Mouse (Mus musculus) ES-E14 (cell line): Measurements from ENCODE around the gene Vmn2r73.

Source experiments
- CHD2 ChIP-seq: IDR thresholded peaks from 2 replicates; pipeline ENCODE4 v1.6.1; 2014; ENCODE audit warnings: mild to moderate bottlenecking, low read depth, low read length, inconsistent platforms
- HCFC1 ChIP-seq: IDR thresholded peaks from 2 replicates; pipeline ENCODE4 v1.6.1; 2012; ENCODE audit warnings: low read length, inconsistent platforms, borderline replicate concordance; ENCODE audit not compliant: insufficient read depth
- MAFK ChIP-seq: IDR thresholded peaks from 2 replicates; pipeline ENCODE4 v1.6.1; 2014; ENCODE audit warnings: mild to moderate bottlenecking, low read depth, low read length, inconsistent platforms; ENCODE audit not compliant: insufficient read depth
- ZNF384 ChIP-seq: IDR thresholded peaks from 2 replicates; pipeline ENCODE4 v1.6.1; 2012; ENCODE audit warnings: low read depth, low read length, inconsistent platforms

DNA sequence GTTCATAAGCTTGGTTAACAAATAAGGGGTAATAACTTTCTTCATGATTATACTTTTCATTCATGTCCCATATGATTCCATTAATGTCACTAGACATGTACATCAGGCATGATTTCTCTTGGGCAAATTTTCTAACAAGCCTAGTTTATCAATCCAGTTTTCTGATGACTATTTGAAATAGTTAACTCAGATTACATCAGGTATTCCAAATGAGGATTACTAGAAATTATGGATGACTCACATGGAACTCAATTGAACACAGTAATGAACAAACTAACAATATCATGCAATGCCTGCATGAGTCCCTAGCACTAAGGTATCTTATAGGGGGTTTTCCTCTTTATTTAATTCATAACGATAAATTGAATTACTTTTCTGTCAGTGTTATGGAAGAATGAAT lies at the start of gene Vmn2r73:
- no peak for TF ChIP-seq CHD2
- TF ChIP-seq HCFC1, result no peak
- no peak for TF ChIP-seq MAFK
- TF ChIP-seq ZNF384, result no peak
